Comparison of ENCODE assay signal across 8 mouse cellular contexts in the genomic region with DNA sequence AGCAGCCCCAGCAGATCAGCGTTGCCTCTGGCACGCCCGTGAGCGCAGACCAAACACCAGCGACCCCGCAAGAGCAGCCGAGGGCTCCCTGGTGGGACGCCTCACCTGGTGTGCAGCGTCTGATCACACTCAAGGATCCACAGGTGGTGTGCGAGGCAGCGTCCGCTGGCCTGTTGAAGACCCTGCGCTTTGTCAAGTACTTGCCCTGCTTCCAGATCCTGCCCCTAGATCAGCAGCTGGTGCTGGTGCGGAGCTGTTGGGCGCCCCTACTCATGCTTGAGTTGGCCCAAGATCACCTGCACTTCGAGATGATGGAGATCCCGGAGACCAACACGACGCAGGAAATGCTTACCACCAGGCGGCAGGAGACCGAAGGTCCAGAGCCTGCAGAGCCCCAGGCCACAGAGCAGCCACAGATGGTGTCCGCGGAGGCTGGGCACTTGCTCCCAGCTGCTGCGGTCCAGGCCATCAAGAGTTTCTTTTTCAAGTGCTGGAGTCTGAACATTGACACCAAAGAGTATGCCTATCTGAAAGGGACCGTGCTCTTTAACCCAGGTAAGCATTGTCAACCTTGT. TPM values are rescaled to one million over a fixed set of nuclear protein-coding genes. Genes with fewer than 3 reads are reported as not detected.
A peak's percentile ranks its signal among the peaks of the same experiment; 100 is the strongest.
DNase-seq lines count a peak whose midpoint lies in the region; ATAC-seq lines count a peak whose summit lies in the region.

No protein-coding gene starts in this region.

- H3K4me1 ChIP-seq in heart, embryonic 13.5 days, result no peaks in the 10 kb centered on the region
- no peaks in the 10 kb centered on the region for H3K4me1 ChIP-seq in forebrain, embryonic 14.5 days (ENCODE audit: control insufficient read depth, insufficient read depth, low read length)
- H3K4me1 ChIP-seq in midbrain, embryonic 12.5 days, result no peaks in the 10 kb centered on the region

- peaks cover 32% of the 10 kb centered on the region for H3K27me3 ChIP-seq in heart, embryonic 13.5 days (replicated peaks)
- peaks cover 13% of the 10 kb centered on the region; the same call in 1 of the 2 replicates for H3K27me3 ChIP-seq in forebrain, embryonic 14.5 days (replicated peaks; ENCODE audit: control insufficient read depth, insufficient read depth, low read length)
- peaks cover 24% of the 10 kb centered on the region for H3K27me3 ChIP-seq in midbrain, embryonic 12.5 days

- no peaks in the 10 kb centered on the region for H3K9me3 ChIP-seq in heart, embryonic 13.5 days
- no peaks in the 10 kb centered on the region for H3K9me3 ChIP-seq in forebrain, embryonic 14.5 days (replicated peaks; ENCODE audit: control insufficient read depth, low read length)
- H3K9me3 ChIP-seq in midbrain, embryonic 12.5 days, result no peaks in the 10 kb centered on the region

- H3K4me3 ChIP-seq in heart, embryonic 13.5 days, result peak overlapping the region; percentile 42
- peak overlapping the region; percentile 31 for H3K4me3 ChIP-seq in forebrain, embryonic 14.5 days (ENCODE audit: low read depth, low read length)
- H3K4me3 ChIP-seq in midbrain, embryonic 12.5 days, result peak overlapping the region; percentile 46

- H3K27ac ChIP-seq in heart, embryonic 13.5 days (replicated peaks), result no peak overlapping the region
- H3K27ac ChIP-seq in forebrain, embryonic 14.5 days (ENCODE audit: low read depth, low read length), result no peak overlapping the region
- H3K27ac ChIP-seq in midbrain, embryonic 12.5 days (replicated peaks), result no peak overlapping the region

- no peak overlapping the region for H3K9ac ChIP-seq in heart, embryonic 13.5 days
- H3K9ac ChIP-seq in forebrain, embryonic 14.5 days (ENCODE audit: low read length), result 0 out of 2 replicates have a peak overlapping the region, but pooled peaks have one; percentile 32
- H3K9ac ChIP-seq in midbrain, embryonic 12.5 days (replicated peaks), result no peak overlapping the region

- 15% methylated on average over 25 of the region's 25 CpGs for WGBS in heart, embryonic 13.5 days
- 41% methylated on average over 25 of the region's 25 CpGs for WGBS in forebrain, embryonic 14.5 days
- WGBS in midbrain, embryonic 12.5 days, result 27% methylated on average over 25 of the region's 25 CpGs

- peak overlapping the region; percentile 69 for H3K4me2 ChIP-seq in heart, embryonic 13.5 days
- H3K4me2 ChIP-seq in forebrain, embryonic 14.5 days (ENCODE audit: low read length), result peak overlapping the region; percentile 69
- peak overlapping the region; percentile 75 for H3K4me2 ChIP-seq in midbrain, embryonic 12.5 days (replicated peaks)

- no peak for DNase-seq in heart, adult 11 months
- peak; percentile 5 for DNase-seq in Muller cell, postnatal 12 days (ENCODE audit: inconsistent ontology term)
- DNase-seq in forebrain, embryonic 14.5 days (ENCODE audit: low spot score), result peak; percentile 2
- DNase-seq in spleen, adult 18-20 months, result no peak
- DNase-seq in cerebellum, adult 18-20 months, result no peak

- ATAC-seq in heart, embryonic 13.5 days (ENCODE audit: extremely low read depth, insufficient number of reproducible peaks, low FRiP score, low TSS enrichment), result no peak
- peak; percentile 15; the same call in 1 of the 2 replicates for ATAC-seq in forebrain, embryonic 14.5 days
- peak; percentile 75 for ATAC-seq in midbrain, embryonic 12.5 days (ENCODE audit: low FRiP score, low read depth)
- no peak for ATAC-seq in inflammation-experienced regulatory T-cells, adult 6 months

- H3K36me3 ChIP-seq in heart, embryonic 13.5 days, result no peaks in the 10 kb centered on the region
- H3K36me3 ChIP-seq in forebrain, embryonic 14.5 days (ENCODE audit: control insufficient read depth, insufficient read depth, low read length), result no peaks in the 10 kb centered on the region
- H3K36me3 ChIP-seq in midbrain, embryonic 12.5 days, result no peaks in the 10 kb centered on the region

RNA-seq across cellular contexts. Expression of a gene that starts 0.9 kb away (rescaled TPM):
- not detected in 2 replicates for polyA plus RNA-seq in heart, embryonic 13.5 days (2015; fragmentation: Nextera tagmentation; extraction: Ambion mirVana)
- 1.2 and 1.3 TPM in 2 replicates for polyA plus RNA-seq in forebrain, embryonic 14.5 days (2014; fragmentation: Nextera tagmentation; extraction: Ambion mirVana)
- 0.19 and 0.79 TPM in 2 replicates for polyA plus RNA-seq in midbrain, embryonic 12.5 days (2016; fragmentation: Nextera tagmentation; extraction: Ambion mirVana)
- polyA plus RNA-seq in inflammation-experienced regulatory T-cells, adult 6 months (2017; shearing (Covaris generic)), result not detected

Comparison
In these comparisons a context has a peak if more than half of its experiments do, and no peak if none do; other contexts are left out.
1. ATAC-seq: peak in forebrain, embryonic 14.5 days (single experiment) and midbrain, embryonic 12.5 days (single experiment); none in heart, embryonic 13.5 days (single experiment) and inflammation-experienced regulatory T-cells, adult 6 months (single experiment).
2. DNase-seq: peak in Muller cell, postnatal 12 days (single experiment) and forebrain, embryonic 14.5 days (single experiment); none in heart, adult 11 months (single experiment), spleen, adult 18-20 months (0 of 2) and cerebellum, adult 18-20 months (0 of 2).
3. Peak in every context shown above with its lines, with median percentiles within 50 percentile points of each other: H3K4me2 ChIP-seq and H3K4me3 ChIP-seq.